Mouse (Mus musculus) lung, postnatal 0 days (tissue): ENCODE data around the gene Csn2.

ENCODE experiments used
- CTCF ChIP-seq: IDR thresholded peaks from 2 replicates; pipeline ENCODE4 v1.5.1; 2016; ENCODE audit warnings: antibody characterized with exemption, mild to moderate bottlenecking
- EP300 ChIP-seq: IDR thresholded peaks from 2 replicates; pipeline ENCODE4 v1.6.1; 2016; ENCODE audit warnings: antibody characterized with exemption, mild to moderate bottlenecking, control low read depth

GRCm38 (mm10) chr5:87705891-87706290 lies 6.5 kb upstream of the Csn2 start:
- no peak for TF ChIP-seq EP300
- TF ChIP-seq CTCF: no peak
